Comparison of ENCODE assay signal across 24 mouse cellular contexts in genomic region chr12:76938013-76938412, GRCm38 (mm10). TPM values are rescaled to one million over a fixed set of nuclear protein-coding genes. Genes with fewer than 3 reads are reported as not detected.
DNase-seq lines count a peak whose midpoint lies in the region; ATAC-seq and TF ChIP-seq lines count a peak whose summit lies in the region.
"Had no signal": no experiment of that assay in that cellular context is flagged by ENCODE, and none has a peak within 500 bp of the region (broad histone marks: within the 10 kb centered on the region; RNA-seq: fewer than 3 reads in every experiment).

No protein-coding gene starts in this region.

- peak; percentile 41 for DNase-seq in kidney, adult 18-20 months
- DNase-seq in kidney, adult 8-10 months = peak; percentile 41 to 53
- peak; percentile 34 to 82 for DNase-seq in kidney, postnatal 25 days
- DNase-seq in liver, adult 2 months (ENCODE audit: extremely low read depth, low read depth, low spot score) = peak; percentile 50
- DNase-seq in liver, embryonic 11.5 days (ENCODE audit: low spot score) = no peak
- DNase-seq: adrenal gland, adult 8-10 months; adrenal gland, postnatal 14 days; adrenal gland, postnatal 36 days; B cell, adult 2 months; cerebellum, adult 11-12 months; cerebellum, adult 2 months; cerebellum, adult 9-10 months; cerebellum, postnatal 10 days had no signal

- H3K9me3 ChIP-seq in kidney, embryonic 16.5 days (ENCODE audit: low read length) = no peaks in the 10 kb centered on the region
- no peaks in the 10 kb centered on the region for H3K9me3 ChIP-seq in kidney, embryonic 15.5 days (replicated peaks)
- no peaks in the 10 kb centered on the region for H3K9me3 ChIP-seq in kidney, embryonic 14.5 days (ENCODE audit: control insufficient read depth, low read length)
- no peaks in the 10 kb centered on the region for H3K9me3 ChIP-seq in liver, embryonic 11.5 days (ENCODE audit: control insufficient read depth, low read length)
- H3K9me3 ChIP-seq: embryonic facial prominence, embryonic 10.5 days; embryonic facial prominence, embryonic 12.5 days; forebrain, embryonic 13.5 days; G1E had no signal

- H3K27ac ChIP-seq in kidney, embryonic 16.5 days (ENCODE audit: low read length) = no peak overlapping the region
- no peak overlapping the region for H3K27ac ChIP-seq in kidney, embryonic 15.5 days
- no peak overlapping the region for H3K27ac ChIP-seq in kidney, embryonic 14.5 days (ENCODE audit: low read depth, low read length)
- H3K27ac ChIP-seq in liver, adult 2 months (replicated peaks; ENCODE audit: insufficient read depth, low read depth, low read length) = no peak overlapping the region
- no peak overlapping the region for H3K27ac ChIP-seq in liver, embryonic 11.5 days (ENCODE audit: low read depth, low read length)
- H3K27ac ChIP-seq: embryonic facial prominence, embryonic 10.5 days; embryonic facial prominence, embryonic 12.5 days; forebrain, embryonic 13.5 days had no signal

- H3K9ac ChIP-seq in kidney, embryonic 16.5 days (replicated peaks; ENCODE audit: low read length) = no peak overlapping the region
- H3K9ac ChIP-seq in kidney, embryonic 15.5 days = no peak overlapping the region
- H3K9ac ChIP-seq in kidney, embryonic 14.5 days (ENCODE audit: low read depth, low read length) = no peak overlapping the region
- no peak overlapping the region for H3K9ac ChIP-seq in liver, adult 2 months (ENCODE audit: low read depth, low read length)
- H3K9ac ChIP-seq in liver, embryonic 11.5 days (ENCODE audit: low read depth, low read length) = no peak overlapping the region
- H3K9ac ChIP-seq: embryonic facial prominence, embryonic 12.5 days; forebrain, embryonic 13.5 days had no signal

- no peak for TF ChIP-seq CTCF in liver, adult 2 months (IDR thresholded peaks at IDR 0.05; ENCODE audit: low read depth, low read length)

- ATAC-seq in kidney, embryonic 16.5 days (ENCODE audit: low FRiP score, low TSS enrichment) = no peak
- no peak for ATAC-seq in kidney, embryonic 15.5 days (replicated peaks; ENCODE audit: low FRiP score)
- no peak for ATAC-seq in kidney, embryonic 14.5 days (ENCODE audit: low FRiP score, low TSS enrichment)
- no peak for ATAC-seq in liver, embryonic 11.5 days (replicated peaks; ENCODE audit: low FRiP score)
- ATAC-seq: activated CD4-positive, CD25-positive, alpha-beta regulatory T cell, adult 4 months; CD4-positive, CD25-positive, alpha-beta regulatory T cell, adult 4 months; forebrain, embryonic 13.5 days; Patski had no signal

- no peak overlapping the region for H3K4me2 ChIP-seq in kidney, embryonic 16.5 days (replicated peaks; ENCODE audit: low read depth, low read length)
- H3K4me2 ChIP-seq in kidney, embryonic 15.5 days = no peak overlapping the region
- H3K4me2 ChIP-seq in kidney, embryonic 14.5 days (replicated peaks; ENCODE audit: low read depth, low read length) = no peak overlapping the region
- no peak overlapping the region for H3K4me2 ChIP-seq in liver, embryonic 11.5 days
- H3K4me2 ChIP-seq: embryonic facial prominence, embryonic 12.5 days; forebrain, embryonic 13.5 days had no signal

- no peaks in the 10 kb centered on the region for H3K4me1 ChIP-seq in kidney, embryonic 16.5 days (ENCODE audit: insufficient read depth, low read length)
- no peaks in the 10 kb centered on the region for H3K4me1 ChIP-seq in kidney, embryonic 15.5 days
- no peaks in the 10 kb centered on the region for H3K4me1 ChIP-seq in kidney, embryonic 14.5 days (ENCODE audit: control insufficient read depth, insufficient read depth, low read length)
- no peaks in the 10 kb centered on the region for H3K4me1 ChIP-seq in liver, adult 2 months (ENCODE audit: control insufficient read depth, insufficient read depth, low read length)
- H3K4me1 ChIP-seq in liver, embryonic 11.5 days (replicated peaks; ENCODE audit: control insufficient read depth, insufficient read depth, low read length) = peaks cover 13% of the 10 kb centered on the region
- H3K4me1 ChIP-seq: embryonic facial prominence, embryonic 12.5 days; forebrain, embryonic 13.5 days had no signal

- no peaks in the 10 kb centered on the region for H3K79me2 ChIP-seq in liver, adult 2 months (ENCODE audit: control insufficient read depth, insufficient read depth, low read length)

- TF ChIP-seq POLR2A in liver, adult 2 months (IDR thresholded peaks at IDR 0.05; ENCODE audit: extremely low read depth, insufficient read depth, low read length) = no peak

- no peak overlapping the region for H3K4me3 ChIP-seq in kidney, embryonic 16.5 days (ENCODE audit: low read length)
- H3K4me3 ChIP-seq in kidney, embryonic 15.5 days (replicated peaks) = no peak overlapping the region
- H3K4me3 ChIP-seq in kidney, embryonic 14.5 days (ENCODE audit: low read length) = no peak overlapping the region
- H3K4me3 ChIP-seq in liver, adult 2 months (ENCODE audit: insufficient read depth, low read depth, low read length) = no peak overlapping the region
- H3K4me3 ChIP-seq in liver, embryonic 11.5 days (ENCODE audit: low read depth, low read length) = no peak overlapping the region
- H3K4me3 ChIP-seq: embryonic facial prominence, embryonic 10.5 days; embryonic facial prominence, embryonic 12.5 days; forebrain, embryonic 13.5 days had no signal

- WGBS in kidney, embryonic 16.5 days = 85% methylated on average over 6 of the region's 6 CpGs
- WGBS in kidney, embryonic 15.5 days = 85% methylated on average over 6 of the region's 6 CpGs
- 86% methylated on average over 6 of the region's 6 CpGs for whole genome bisulfite sequencing in kidney, embryonic 14.5 days
- 79% methylated on average over 6 of the region's 6 CpGs for WGBS in liver, adult 2 months
- 91% methylated on average over 6 of the region's 6 CpGs for WGBS in liver, embryonic 11.5 days

- peaks cover 60% of the 10 kb centered on the region for H3K36me3 ChIP-seq in kidney, embryonic 16.5 days (ENCODE audit: insufficient read depth, low read length)
- peaks cover 80% of the 10 kb centered on the region for H3K36me3 ChIP-seq in kidney, embryonic 15.5 days
- peaks cover 68% of the 10 kb centered on the region for H3K36me3 ChIP-seq in kidney, embryonic 14.5 days (ENCODE audit: control insufficient read depth, insufficient read depth, low read length)
- H3K36me3 ChIP-seq in liver, adult 2 months (ENCODE audit: control insufficient read depth, insufficient read depth, low read length) = peaks cover 55% of the 10 kb centered on the region
- peaks cover 35% of the 10 kb centered on the region for H3K36me3 ChIP-seq in liver, embryonic 11.5 days (ENCODE audit: control insufficient read depth, insufficient read depth, low read length)

- no peaks in the 10 kb centered on the region for H3K27me3 ChIP-seq in kidney, embryonic 16.5 days (ENCODE audit: insufficient read depth, low read length)
- H3K27me3 ChIP-seq in kidney, embryonic 15.5 days = no peaks in the 10 kb centered on the region
- H3K27me3 ChIP-seq in kidney, embryonic 14.5 days (ENCODE audit: control insufficient read depth, insufficient read depth, low read length) = no peaks in the 10 kb centered on the region
- no peaks in the 10 kb centered on the region for H3K27me3 ChIP-seq in liver, adult 2 months (ENCODE audit: control insufficient read depth, insufficient read depth, low read length)
- no peaks in the 10 kb centered on the region for H3K27me3 ChIP-seq in liver, embryonic 11.5 days (replicated peaks; ENCODE audit: control insufficient read depth, insufficient read depth, low read length)
- H3K27me3 ChIP-seq: CH12.LX; embryonic facial prominence, embryonic 12.5 days; forebrain, embryonic 13.5 days; Patski had no signal

RNA-seq across cellular contexts. Expression of gene Max, which starts 24.0 kb away (rescaled TPM):
- polyA plus RNA-seq in kidney, embryonic 16.5 days (2015; fragmentation: Nextera tagmentation; extraction: Ambion mirVana) = 16.3 and 17.3 TPM in 2 replicates
- polyA plus RNA-seq in kidney, embryonic 15.5 days (2015; fragmentation: Nextera tagmentation; extraction: Ambion mirVana) = 16.6 and 19.9 TPM in 2 replicates
- 36.1 and 67.9 TPM in 2 replicates for polyA plus RNA-seq in kidney, embryonic 14.5 days (2014; fragmentation: Nextera tagmentation; extraction: Ambion mirVana)
- total RNA-seq in liver, adult 2 months (2014; rRNA removed) = 8.3 and 8.6 TPM in 2 replicates
- polyA plus RNA-seq in liver, adult 2 months (2012; rRNA removed) = 8.8 and 10.1 TPM in 2 replicates
- polyA plus RNA-seq in liver, embryonic 11.5 days (2014; fragmentation: Nextera tagmentation; extraction: Ambion mirVana) = 17.8 and 21.9 TPM in 2 replicates
